Mouse (Mus musculus) G1E (cell line): Measurements from ENCODE around the gene Lrriq4. TPM values are rescaled to one million over a fixed set of nuclear protein-coding genes. Genes with fewer than 3 reads are reported as not detected.
"Not testable (repeated sequence)": the region's sequence is repeated elsewhere in the genome, so short reads cannot be mapped to it uniquely, and the experiment has no call there.

Experiments used
- ATAC-seq: 2 replicates; pipeline ENCODE4 v1.8.0; 2016; ENCODE audit warnings: mild to moderate bottlenecking; ENCODE audit not compliant: insufficient number of reproducible peaks, poor library complexity, low FRiP score, severe bottlenecking; ENCODE audit errors: extremely low read depth
- DNase-seq: peaks from one replicate; pipeline ENCODE4 v3.0.0; 2012; ENCODE audit warnings: low spot score
- H3K27me3 ChIP-seq: 2 replicates; pipeline ENCODE4 v1.6.1; 2012; ENCODE audit warnings: mild to moderate bottlenecking, low read length, inconsistent platforms; ENCODE audit not compliant: insufficient read depth
- H3K36me3 ChIP-seq: replicated peaks from 2 replicates; pipeline ENCODE3; 2012; ENCODE audit warnings: mild to moderate bottlenecking, inconsistent platforms
- H3K4me1 ChIP-seq: 2 replicates; pipeline ENCODE4 v1.6.1; 2012; ENCODE audit warnings: low read depth, low read length, inconsistent platforms, mixed read lengths; ENCODE audit not compliant: insufficient read depth
- H3K4me3 ChIP-seq: 2 replicates; pipeline ENCODE4 v1.5.1; 2012; ENCODE audit warnings: low read depth, mild to moderate bottlenecking, inconsistent platforms, low read length, moderate library complexity, mixed read lengths
- H3K9me3 ChIP-seq: replicated peaks from 2 replicates; pipeline ENCODE4 v1.6.1; 2012; ENCODE audit warnings: inconsistent platforms
- CTCF ChIP-seq: IDR thresholded peaks from 2 replicates; pipeline ENCODE4 v1.5.1; 2012; ENCODE audit warnings: low read depth, low read length, inconsistent platforms, mixed read lengths
- GATA1 ChIP-seq: IDR thresholded peaks from 2 replicates; pipeline ENCODE4 v1.6.1; 2012; ENCODE audit warnings: borderline replicate concordance, low read length, inconsistent platforms, mixed read lengths
- GATA2 ChIP-seq: IDR thresholded peaks from 2 replicates; pipeline ENCODE4 v1.6.1; 2012; ENCODE audit warnings: low read depth, low read length, inconsistent platforms, borderline replicate concordance
- POLR2AphosphoS5 ChIP-seq: IDR thresholded peaks from 2 replicates; pipeline ENCODE4 v1.6.1; 2012; ENCODE audit warnings: low read depth, low read length, inconsistent platforms; ENCODE audit not compliant: insufficient replicate concordance
- TAL1 ChIP-seq: conservative IDR thresholded peaks from 2 replicates; pipeline ENCODE4 v1.6.1; 2012; ENCODE audit warnings: low read depth, low read length, inconsistent platforms, mixed read lengths
- polyA plus RNA-seq: library from polyadenylated mRNA; stranded (reverse); fragments of >175 nt; gene quantifications from 2 replicates; pipeline ENCODE4 v1.2.3, GENCODE M21; 2012
- total RNA-seq, 2 experiments: library from RNA; stranded (forward) in 1 of 2; stranded (reverse) in 1 of 2; fragments of 200-1000 nt in 1 of 2; fragments of >200 nt in 1 of 2; fragmentation: Nextera tagmentation in 1 of 2; gene quantifications; 2 replicates each; pipeline ENCODE4 v1.2.3; 2014 to 2017

Gene Lrriq4
- total and polyA plus RNA-seq, 3 experiments, result 0.11 TPM; not detected in 2

- TF ChIP-seq CTCF, result peak; percentile 80
- no peak for TF ChIP-seq TAL1
- TF ChIP-seq GATA2, result no peak
- no peak for DNase-seq
Measured at GRCm38 (mm10) chr3:30696346-30696745, 52.0 kb downstream of the Lrriq4 start.

GRCm38 (mm10) chr3:30697891-30698290 lies 53.6 kb downstream of the Lrriq4 start:
- no peak overlapping the region for H3K4me3 ChIP-seq
- ATAC-seq (no peak), DNase-seq (no peak)
- TF ChIP-seq TAL1, result no peak
- TF ChIP-seq GATA1, result no peak
- TF ChIP-seq POLR2AphosphoS5, result no peak
- no peak for TF ChIP-seq CTCF
- no peak for TF ChIP-seq GATA2
- H3K27me3 ChIP-seq, result peaks cover 21% of the 10 kb centered on the region
- H3K36me3 ChIP-seq, result no peaks in the 10 kb centered on the region
- H3K9me3 ChIP-seq, result no peaks in the 10 kb centered on the region
- peaks cover 8% of the 10 kb centered on the region for H3K4me1 ChIP-seq

More at GRCm38 (mm10) chr3:30696346-30696745, 52.0 kb downstream of the Lrriq4 start:
- H3K36me3 ChIP-seq, result no peaks in the 10 kb centered on the region
- no peaks in the 10 kb centered on the region for H3K9me3 ChIP-seq
- H3K4me1 ChIP-seq, result peaks cover 8% of the 10 kb centered on the region
- no peak overlapping the region for H3K4me3 ChIP-seq
- peaks cover 23% of the 10 kb centered on the region for H3K27me3 ChIP-seq
- no peak for ATAC-seq

GRCm38 (mm10) chr3:30699711-30700505 lies 55.6 kb downstream of the Lrriq4 start, which contains the start of gene Lrrc31:
TSS of gene Lrrc31 (minus strand) at chr3:30699843.
- H3K9me3 ChIP-seq, H3K36me3 ChIP-seq, H3K4me1 ChIP-seq, H3K4me3 ChIP-seq, DNase-seq: not testable (repeated sequence)
- ATAC-seq, result peak; percentile 34; the same call in 1 of the 2 replicates
- H3K27me3 ChIP-seq, result peaks cover 28% of the 10 kb centered on the region

- H3K4me3 ChIP-seq, result no peak overlapping the region
- TF ChIP-seq GATA2, result no peak
- H3K36me3 ChIP-seq, result no peaks in the 10 kb centered on the region
- DNase-seq, result no peak
- no peaks in the 10 kb centered on the region for H3K9me3 ChIP-seq
- H3K27me3 ChIP-seq, result peaks cover 53% of the 10 kb centered on the region
- H3K4me1 ChIP-seq, result peaks cover 16% of the 10 kb centered on the region
- ATAC-seq, result no peak
Measured at GRCm38 (mm10) chr3:30705977-30706376, 61.7 kb downstream of the Lrriq4 start.

- H3K27me3 ChIP-seq, result peaks cover 52% of the 10 kb centered on the region
- TF ChIP-seq CTCF (no peak), GATA2 (no peak), TAL1 (peak; percentile 64), GATA1 (no peak), POLR2AphosphoS5 (no peak)
- ATAC-seq (peak; percentile 28; the same call in 1 of the 2 replicates), DNase-seq (no peak)
- peaks cover 16% of the 10 kb centered on the region for H3K4me1 ChIP-seq
- no peaks in the 10 kb centered on the region for H3K9me3 ChIP-seq
- H3K36me3 ChIP-seq, result no peaks in the 10 kb centered on the region
- no peak overlapping the region for H3K4me3 ChIP-seq
Measured at GRCm38 (mm10) chr3:30706614-30707276, 62.4 kb downstream of the Lrriq4 start.

GRCm38 (mm10) chr3:30710191-30710590 lies 65.9 kb downstream of the Lrriq4 start:
- H3K36me3 ChIP-seq, result no peaks in the 10 kb centered on the region
- no peak overlapping the region for H3K4me3 ChIP-seq
- H3K27me3 ChIP-seq, result peaks cover 52% of the 10 kb centered on the region
- no peak for DNase-seq
- ATAC-seq, result no peak
- H3K4me1 ChIP-seq, result peaks cover 16% of the 10 kb centered on the region
- no peaks in the 10 kb centered on the region for H3K9me3 ChIP-seq
- TF ChIP-seq CTCF (no peak), GATA2 (no peak), TAL1 (no peak), GATA1 (no peak), POLR2AphosphoS5 (no peak)

- Histone ChIP-seq H3K4me1 (no peaks in the 10 kb centered on the region), H3K27me3 (peaks cover 47% of the 10 kb centered on the region), H3K36me3 (no peaks in the 10 kb centered on the region)
Measured at GRCm38 (mm10) chr3:30713334-30713733, 69.0 kb downstream of the Lrriq4 start.

More at GRCm38 (mm10) chr3:30713334-30713733, 69.0 kb downstream of the Lrriq4 start:
- no peaks in the 10 kb centered on the region for H3K9me3 ChIP-seq
- H3K4me3 ChIP-seq, result no peak overlapping the region
- TF ChIP-seq GATA2 (no peak), TAL1 (no peak), GATA1 (no peak), POLR2AphosphoS5 (no peak), CTCF (no peak)
- DNase-seq (no peak), ATAC-seq (no peak)
